Mouse (Mus musculus) C2C12 (cell line): ENCODE measurements around the gene Spout1. TPM values are rescaled to one million over a fixed set of nuclear protein-coding genes. Genes with fewer than 3 reads are reported as not detected.
"Not testable (repeated sequence)": the region's sequence is repeated elsewhere in the genome, so short reads cannot be mapped to it uniquely, and the experiment has no call there.

Experiments used
- H3K27me3 ChIP-seq: one replicate; pipeline ENCODE4 v1.6.1; 2011; ENCODE audit not compliant: control insufficient read depth, insufficient read depth, insufficient read length
- H3K36me3 ChIP-seq: one replicate; pipeline ENCODE4 v1.6.1; 2011; ENCODE audit not compliant: control insufficient read depth, insufficient read depth
- H3K4me3 ChIP-seq: one replicate; pipeline ENCODE4 v1.5.1; 2011; ENCODE audit warnings: mild to moderate bottlenecking, control low read depth; ENCODE audit not compliant: poor library complexity, insufficient read depth, severe bottlenecking
- H3K79me2 ChIP-seq: one replicate; pipeline ENCODE4 v1.6.1; 2011; ENCODE audit not compliant: control insufficient read depth, insufficient read depth
- H3K79me3 ChIP-seq: one replicate; pipeline ENCODE4 v1.6.1; 2011; ENCODE audit warnings: low read depth, control low read depth
- H3ac ChIP-seq: one replicate; pipeline ENCODE3; 2011; ENCODE audit warnings: low read depth; ENCODE audit not compliant: control insufficient read depth, insufficient read length
- CEBPB ChIP-seq: IDR thresholded peaks from one replicate; pipeline ENCODE4 v1.6.1; 2011; ENCODE audit warnings: low read depth, mild to moderate bottlenecking, control low read depth, moderate library complexity
- CTCF ChIP-seq: IDR thresholded peaks from one replicate; pipeline ENCODE4 v1.5.1; 2011; ENCODE audit not compliant: control insufficient read depth, insufficient read depth, insufficient read length
- FOSL1 ChIP-seq: IDR thresholded peaks from one replicate; pipeline ENCODE4 v1.8.0; 2011; ENCODE audit warnings: mild to moderate bottlenecking, low read length; ENCODE audit not compliant: poor library complexity, insufficient read depth, severe bottlenecking
- MAX ChIP-seq: IDR thresholded peaks from one replicate; pipeline ENCODE4 v1.6.1; 2011; ENCODE audit warnings: mild to moderate bottlenecking, control low read depth
- MYOD1 ChIP-seq: IDR thresholded peaks from one replicate; pipeline ENCODE4 v1.6.1; 2011; ENCODE audit warnings: low read depth; ENCODE audit not compliant: control insufficient read depth, insufficient read length
- MYOG ChIP-seq: IDR thresholded peaks from one replicate; pipeline ENCODE4 v1.6.1; 2011; ENCODE audit not compliant: control insufficient read depth, insufficient read length; ENCODE audit errors: extremely low read depth
- USF1 ChIP-seq: IDR thresholded peaks from one replicate; pipeline ENCODE4 v1.6.1; 2011; ENCODE audit warnings: low read depth, mild to moderate bottlenecking, control low read depth, moderate library complexity
- polyA plus RNA-seq: library from polyadenylated mRNA; unstranded; fragments of >200 nt; fragmentation: generic; extraction: Trizol; gene quantifications from one replicate; pipeline ENCODE4 v1.2.1, GENCODE M21; 2012; ENCODE audit warnings: missing spikeins

Spout1 gene
- polyA plus RNA-seq, 1 experiment = 33.4 TPM

- Histone ChIP-seq H3K4me3 (no peak overlapping the region), H3K27me3 (no peaks in the 10 kb centered on the region), H3K36me3 (no peaks in the 10 kb centered on the region), H3K79me2 (no peaks in the 10 kb centered on the region), H3ac (no peak overlapping the region), H3K79me3 (no peaks in the 10 kb centered on the region)
- TF ChIP-seq CTCF = no peak
- TF ChIP-seq MYOD1 = no peak
- no peak for TF ChIP-seq CEBPB
- TF ChIP-seq USF1 = no peak
- no peak for TF ChIP-seq MYOG
- no peak for TF ChIP-seq FOSL1
Observed at GRCm38 (mm10) chr2:30164340-30164932, 13.8 kb downstream of the Spout1 start.

- H3K79me2 ChIP-seq = no peaks in the 10 kb centered on the region
- H3K27me3 ChIP-seq = no peaks in the 10 kb centered on the region
- no peak overlapping the region for H3K4me3 ChIP-seq
- no peaks in the 10 kb centered on the region for H3K79me3 ChIP-seq
- H3K36me3 ChIP-seq = no peaks in the 10 kb centered on the region
- H3ac ChIP-seq = no peak overlapping the region
- TF ChIP-seq MAX (no peak), MYOG (no peak), FOSL1 (no peak), CEBPB (no peak), MYOD1 (no peak), USF1 (no peak), CTCF (no peak)
Observed at GRCm38 (mm10) chr2:30161809-30162208, 16.4 kb downstream of the Spout1 start.

GRCm38 (mm10) chr2:30159871-30160270 lies 18.4 kb downstream of the Spout1 start:
- not testable (repeated sequence) for H3K79me2 ChIP-seq, H3ac ChIP-seq, H3K4me3 ChIP-seq, H3K36me3 ChIP-seq, H3K27me3 ChIP-seq, H3K79me3 ChIP-seq

GRCm38 (mm10) chr2:30152616-30153015 lies 25.6 kb downstream of the Spout1 start:
- Histone ChIP-seq H3K79me2 (no peaks in the 10 kb centered on the region), H3K27me3 (no peaks in the 10 kb centered on the region), H3K36me3 (peaks cover 6% of the 10 kb centered on the region), H3K79me3 (no peaks in the 10 kb centered on the region), H3K4me3 (no peak overlapping the region), H3ac (no peak overlapping the region)
- no peak for TF ChIP-seq FOSL1
- no peak for TF ChIP-seq MYOD1
- TF ChIP-seq CEBPB = no peak
- TF ChIP-seq USF1 = no peak
- TF ChIP-seq MAX = no peak
- TF ChIP-seq MYOG = no peak

GRCm38 (mm10) chr2:30151840-30152239 lies 26.4 kb downstream of the Spout1 start:
- TF ChIP-seq MYOG = no peak
- TF ChIP-seq MYOD1 = no peak
- TF ChIP-seq FOSL1 = no peak
- no peak for TF ChIP-seq MAX
- no peak for TF ChIP-seq CEBPB
- TF ChIP-seq CTCF = no peak
- TF ChIP-seq USF1 = no peak
- H3K36me3 ChIP-seq = peaks cover 13% of the 10 kb centered on the region
- H3K4me3 ChIP-seq = no peak overlapping the region
- H3K27me3 ChIP-seq = no peaks in the 10 kb centered on the region
- no peaks in the 10 kb centered on the region for H3K79me3 ChIP-seq
- no peaks in the 10 kb centered on the region for H3K79me2 ChIP-seq
- no peak overlapping the region for H3ac ChIP-seq

GRCm38 (mm10) chr2:30147466-30147865 lies 30.8 kb downstream of the Spout1 start:
- Histone ChIP-seq H3K27me3 (no peaks in the 10 kb centered on the region), H3K36me3 (peaks cover 35% of the 10 kb centered on the region), H3K79me3 (no peaks in the 10 kb centered on the region), H3K79me2 (no peaks in the 10 kb centered on the region), H3ac (no peak overlapping the region), H3K4me3 (no peak overlapping the region)
- TF ChIP-seq MAX = no peak
- TF ChIP-seq MYOD1 = no peak
- TF ChIP-seq CEBPB = no peak
- no peak for TF ChIP-seq MYOG
- no peak for TF ChIP-seq CTCF
- TF ChIP-seq USF1 = no peak

GRCm38 (mm10) chr2:30144436-30144835 lies 33.8 kb downstream of the Spout1 start:
- Histone ChIP-seq H3K27me3 (no peaks in the 10 kb centered on the region), H3K79me2 (no peaks in the 10 kb centered on the region), H3ac (no peak overlapping the region), H3K4me3 (no peak overlapping the region), H3K36me3 (peaks cover 57% of the 10 kb centered on the region), H3K79me3 (no peaks in the 10 kb centered on the region)
- TF ChIP-seq CTCF = no peak
- TF ChIP-seq USF1 = no peak
- no peak for TF ChIP-seq MAX
- TF ChIP-seq MYOD1 = no peak
- no peak for TF ChIP-seq FOSL1
- no peak for TF ChIP-seq MYOG
- no peak for TF ChIP-seq CEBPB

GRCm38 (mm10) chr2:30140021-30140420 lies 38.2 kb downstream of the Spout1 start:
- H3K36me3 ChIP-seq = peaks cover 53% of the 10 kb centered on the region
- H3K79me3 ChIP-seq, H3K27me3 ChIP-seq, H3K4me3 ChIP-seq, H3ac ChIP-seq: not testable (repeated sequence)
- H3K79me2 ChIP-seq = peaks cover 22% of the 10 kb centered on the region
